Mouse (Mus musculus): ENCODE data around the gene Coa3.

GRCm38 (mm10) chr11:101230061-101230511 lies 48.8 kb downstream of the Coa3 start:
- TF ChIP-seq CTCF (IDR thresholded peaks at IDR 0.05) = no peak
- TF ChIP-seq POLR2A (IDR thresholded peaks at IDR 0.05; ENCODE audit: insufficient read depth, low read depth, low read length) = no peak

Measured in heart, adult 2 months (tissue).